In genomic region chr13:48822871-48823270, GRCm38 (mm10) we compare ENCODE assay signal across 29 mouse cellular contexts. TPM values are rescaled to one million over a fixed set of nuclear protein-coding genes. Genes with fewer than 3 reads are reported as not detected.
A peak's percentile ranks its signal among the peaks of the same experiment; 100 is the strongest.
DNase-seq lines count a peak whose midpoint lies in the region; ATAC-seq and TF ChIP-seq lines count a peak whose summit lies in the region.
"Had no signal": no experiment of that assay in that cellular context is flagged by ENCODE, and none has a peak within 500 bp of the region (broad histone marks: within the 10 kb centered on the region; RNA-seq: fewer than 3 reads in every experiment).

No protein-coding gene starts in this region.

- H3K9ac ChIP-seq in kidney, embryonic 16.5 days (replicated peaks; ENCODE audit: low read length): no peak overlapping the region
- no peak overlapping the region for H3K9ac ChIP-seq in hindbrain, embryonic 14.5 days
- H3K9ac ChIP-seq: embryonic facial prominence, embryonic 15.5 days; forebrain, embryonic 13.5 days; limb, embryonic 15.5 days; liver, embryonic 13.5 days; midbrain, embryonic 15.5 days; neural tube, embryonic 15.5 days; stomach, embryonic 15.5 days had no signal

- no peak for ATAC-seq in kidney, embryonic 16.5 days (ENCODE audit: low FRiP score, low TSS enrichment)
- ATAC-seq in hindbrain, embryonic 14.5 days (ENCODE audit: low FRiP score): no peak
- ATAC-seq: forebrain, embryonic 13.5 days; hindbrain, embryonic 16.5 days; lung, postnatal 0 days; midbrain, embryonic 15.5 days had no signal

- no peaks in the 10 kb centered on the region for H3K36me3 ChIP-seq in kidney, adult 2 months (ENCODE audit: control insufficient read depth, insufficient read depth, low read length)
- H3K36me3 ChIP-seq in kidney, embryonic 16.5 days (ENCODE audit: insufficient read depth, low read length): peaks cover 79% of the 10 kb centered on the region
- H3K36me3 ChIP-seq in hindbrain, embryonic 14.5 days (replicated peaks; ENCODE audit: control insufficient read depth, insufficient read depth): peaks cover 95% of the 10 kb centered on the region

- no peak for TF ChIP-seq CTCF in kidney, adult 2 months (conservative IDR thresholded peaks at IDR 0.05; ENCODE audit: insufficient read depth, insufficient read length, low read depth, low read length)

- peak overlapping the region; percentile 41; the same call in 1 of the 2 replicates for H3K27ac ChIP-seq in kidney, adult 2 months (ENCODE audit: insufficient read depth, low read depth, low read length)
- H3K27ac ChIP-seq in kidney, embryonic 16.5 days (ENCODE audit: low read length): no peak overlapping the region
- no peak overlapping the region for H3K27ac ChIP-seq in hindbrain, embryonic 14.5 days
- H3K27ac ChIP-seq: embryonic facial prominence, embryonic 10.5 days; embryonic facial prominence, embryonic 15.5 days; forebrain, embryonic 13.5 days; hindbrain, embryonic 10.5 days; limb, embryonic 10.5 days; limb, embryonic 15.5 days; liver, embryonic 13.5 days; midbrain, embryonic 10.5 days; midbrain, embryonic 15.5 days; neural tube, embryonic 15.5 days; stomach, embryonic 15.5 days had no signal

- peak; percentile 62 for DNase-seq in kidney, adult 2 months
- DNase-seq in adrenal gland, adult 18-20 months (ENCODE audit: low spot score in 2 of 2): peak; percentile 43 to 73
- peak; percentile 87 for DNase-seq in adrenal gland, adult 2 months
- peak; percentile 82 to 84 for DNase-seq in adrenal gland, postnatal 36 days
- no peak for DNase-seq in hindbrain, embryonic 14.5 days (ENCODE audit: low spot score)
- DNase-seq: B cell, adult 2 months; cerebellum, adult 2 months; cerebellum, postnatal 25 days; gastrocnemius, postnatal 14 days; heart, postnatal 14 days; layer of hippocampus, postnatal 36 days; liver, embryonic 13.5 days; lung, adult 18-20 months; lung, postnatal 4 days; retina, postnatal 1 day; right cerebral cortex, postnatal 14 days had no signal

- H3K4me2 ChIP-seq in kidney, embryonic 16.5 days (replicated peaks; ENCODE audit: low read depth, low read length): no peak overlapping the region
- H3K4me2 ChIP-seq in hindbrain, embryonic 14.5 days (replicated peaks): no peak overlapping the region
- H3K4me2 ChIP-seq: embryonic facial prominence, embryonic 15.5 days; forebrain, embryonic 13.5 days; limb, embryonic 15.5 days; liver, embryonic 13.5 days; midbrain, embryonic 15.5 days; neural tube, embryonic 15.5 days; stomach, embryonic 15.5 days had no signal

- no peaks in the 10 kb centered on the region for H3K9me3 ChIP-seq in kidney, embryonic 16.5 days (ENCODE audit: low read length)
- H3K9me3 ChIP-seq in hindbrain, embryonic 14.5 days (ENCODE audit: control insufficient read depth, low read length): no peaks in the 10 kb centered on the region
- H3K9me3 ChIP-seq: embryonic facial prominence, embryonic 10.5 days; embryonic facial prominence, embryonic 15.5 days; forebrain, embryonic 13.5 days; hindbrain, embryonic 10.5 days; limb, embryonic 10.5 days; limb, embryonic 15.5 days; liver, embryonic 13.5 days; midbrain, embryonic 10.5 days; midbrain, embryonic 15.5 days; neural tube, embryonic 15.5 days; stomach, embryonic 15.5 days had no signal

- H3K4me3 ChIP-seq in kidney, adult 2 months (ENCODE audit: insufficient read depth, low read depth, low read length): no peak overlapping the region
- H3K4me3 ChIP-seq in kidney, embryonic 16.5 days (ENCODE audit: low read length): no peak overlapping the region
- no peak overlapping the region for H3K4me3 ChIP-seq in hindbrain, embryonic 14.5 days (replicated peaks; ENCODE audit: low read length)
- H3K4me3 ChIP-seq: embryonic facial prominence, embryonic 10.5 days; embryonic facial prominence, embryonic 15.5 days; forebrain, embryonic 13.5 days; hindbrain, embryonic 10.5 days; limb, embryonic 10.5 days; limb, embryonic 15.5 days; liver, embryonic 13.5 days; midbrain, embryonic 10.5 days; midbrain, embryonic 15.5 days; neural tube, embryonic 15.5 days; stomach, embryonic 15.5 days had no signal

- TF ChIP-seq POLR2A in kidney, adult 2 months (IDR thresholded peaks at IDR 0.05; ENCODE audit: low read depth, low read length): no peak

- H3K4me1 ChIP-seq in kidney, adult 2 months (ENCODE audit: control insufficient read depth, insufficient read depth, low read length): no peaks in the 10 kb centered on the region
- H3K4me1 ChIP-seq in kidney, embryonic 16.5 days (ENCODE audit: insufficient read depth, low read length): no peaks in the 10 kb centered on the region
- no peaks in the 10 kb centered on the region for H3K4me1 ChIP-seq in hindbrain, embryonic 14.5 days (replicated peaks; ENCODE audit: control insufficient read depth, insufficient read depth, low read length)
- H3K4me1 ChIP-seq: embryonic facial prominence, embryonic 10.5 days; embryonic facial prominence, embryonic 15.5 days; forebrain, embryonic 13.5 days; hindbrain, embryonic 10.5 days; limb, embryonic 10.5 days; limb, embryonic 15.5 days; liver, embryonic 13.5 days; midbrain, embryonic 15.5 days; neural tube, embryonic 15.5 days; stomach, embryonic 15.5 days had no signal

- H3K27me3 ChIP-seq in kidney, adult 2 months (replicated peaks; ENCODE audit: control insufficient read depth, insufficient read depth, low read length): no peaks in the 10 kb centered on the region
- no peaks in the 10 kb centered on the region for H3K27me3 ChIP-seq in kidney, embryonic 16.5 days (ENCODE audit: insufficient read depth, low read length)
- no peaks in the 10 kb centered on the region for H3K27me3 ChIP-seq in hindbrain, embryonic 14.5 days (ENCODE audit: control insufficient read depth, insufficient read depth, low read length)
- H3K27me3 ChIP-seq: embryonic facial prominence, embryonic 15.5 days; forebrain, embryonic 13.5 days; limb, embryonic 15.5 days; liver, embryonic 13.5 days; midbrain, embryonic 15.5 days; neural tube, embryonic 15.5 days; stomach, embryonic 15.5 days had no signal

- WGBS in kidney, adult 2 months: 78% methylated on average over 9 of the region's 9 CpGs
- 93% methylated on average over 9 of the region's 9 CpGs for whole genome bisulfite sequencing in kidney, embryonic 16.5 days
- WGBS in hindbrain, embryonic 14.5 days: 93% methylated on average over 9 of the region's 9 CpGs

RNA-seq across cellular contexts. Expression of gene Phf2, which starts 48.0 kb away (rescaled TPM):
- polyA plus RNA-seq in kidney, adult 2 months (2012; rRNA removed): 12.2 and 15.2 TPM in 2 replicates
- 7.0 and 7.9 TPM in 2 replicates for polyA plus RNA-seq in kidney, embryonic 16.5 days (2015; fragmentation: Nextera tagmentation; extraction: Ambion mirVana)
- 10 to 100 TPM; 46.7 to 47.4 TPM for total RNA-seq in adrenal gland, adult 18-20 months (2021)
- total RNA-seq in adrenal gland, adult 2 months (2021): 10 to 100 TPM; 41.2 to 42.9 TPM
- polyA plus RNA-seq in adrenal gland, adult 2 months (2012; rRNA removed): 19.5 and 22.2 TPM in 2 replicates
- total RNA-seq in adrenal gland, postnatal 36 days (2021): 10 to 100 TPM; 40.7 to 46.4 TPM
- polyA plus RNA-seq in hindbrain, embryonic 14.5 days (2014; fragmentation: Nextera tagmentation; extraction: Ambion mirVana): 10.8 and 11.2 TPM in 2 replicates
